Mouse (Mus musculus) bone marrow, adult 2 months (tissue): ENCODE measurements around the gene Slc26a3. TPM values are rescaled to one million over a fixed set of nuclear protein-coding genes. Genes with fewer than 3 reads are reported as not detected.

Experiments used
- H3K27ac ChIP-seq: fragments of 200-500 bp; 2 replicates; pipeline ENCODE4 v1.5.1; 2012; ENCODE audit warnings: low read depth, mild to moderate bottlenecking, control low read depth, inconsistent platforms, low read length; ENCODE audit not compliant: control insufficient read depth, poor library complexity, insufficient read depth
- H3K4me1 ChIP-seq: fragments of 200-500 bp; 2 replicates; pipeline ENCODE4 v1.6.1; 2011; ENCODE audit warnings: low read length; ENCODE audit not compliant: control insufficient read depth, insufficient read depth
- H3K4me3 ChIP-seq: fragments of 200-500 bp; replicated peaks from 2 replicates; pipeline ENCODE3; 2011; ENCODE audit warnings: mild to moderate bottlenecking, low read depth, low read length, control low read depth; ENCODE audit not compliant: control insufficient read depth
- CTCF ChIP-seq: fragments of 200-500 bp; IDR thresholded peaks from 2 replicates; pipeline ENCODE4 v1.5.1; 2011; ENCODE audit warnings: low read length, control low read depth; ENCODE audit not compliant: control insufficient read depth, insufficient read depth
- POLR2A ChIP-seq: fragments of 200-500 bp; IDR thresholded peaks from 2 replicates; pipeline ENCODE4 v1.6.1; 2011; ENCODE audit warnings: low read depth, mild to moderate bottlenecking, control low read depth, low read length, borderline replicate concordance; ENCODE audit not compliant: control insufficient read depth
- WGBS: fragments of 180-500 bp; shearing (Covaris S2); methylation state at CpG from one replicate; pipeline ENCODE4 v1.1.7; 2018; 5-methylcytosine and 5-hydroxymethylcytosine counted together
- polyA plus RNA-seq: library from polyadenylated mRNA; stranded (reverse); fragments of >200 nt; gene quantifications from 2 replicates; pipeline ENCODE4 v1.2.4, GENCODE M21; 2011; ENCODE audit warnings: low replicate concordance; ENCODE audit not compliant: missing spikeins, insufficient read depth, insufficient read length

The Slc26a3 gene
- polyA plus RNA-seq, 1 experiment: 6.1 TPM

- 88% methylated on average over 14 of the region's 14 CpGs for WGBS
- H3K4me3 ChIP-seq: no peak overlapping the region
- no peak overlapping the region for H3K27ac ChIP-seq
- H3K4me1 ChIP-seq: no peaks in the 10 kb centered on the region; the same call in 1 of the 2 replicates
- TF ChIP-seq POLR2A (no peak), CTCF (no peak)
Measured at GRCm38 (mm10) chr12:31512634-31513411, 122.2 kb downstream of the Slc26a3 start.

- 24% methylated on average over 6 of the region's 6 CpGs for WGBS
- Histone ChIP-seq H3K4me3 (no peak overlapping the region), H3K27ac (no peak overlapping the region), H3K4me1 (no peaks in the 10 kb centered on the region; the same call in 1 of the 2 replicates)
- TF ChIP-seq CTCF (no peak), POLR2A (no peak)
Measured at GRCm38 (mm10) chr12:31513724-31514503, 123.2 kb downstream of the Slc26a3 start.

- H3K4me1 ChIP-seq: no peaks in the 10 kb centered on the region; the same call in 1 of the 2 replicates
- H3K4me3 ChIP-seq: no peak overlapping the region
- 59% methylated on average over 6 of the region's 6 CpGs for WGBS
- TF ChIP-seq CTCF (no peak), POLR2A (no peak)
- H3K27ac ChIP-seq: no peak overlapping the region
Measured at GRCm38 (mm10) chr12:31520119-31520518, 129.4 kb downstream of the Slc26a3 start.

GRCm38 (mm10) chr12:31521371-31521770 lies 130.7 kb downstream of the Slc26a3 start:
- TF ChIP-seq CTCF: no peak
- no peak for TF ChIP-seq POLR2A
- Histone ChIP-seq H3K27ac (no peak overlapping the region), H3K4me3 (no peak overlapping the region), H3K4me1 (no peaks in the 10 kb centered on the region; the same call in 1 of the 2 replicates)
- WGBS: 83% methylated on average over 3 of the region's 3 CpGs

Other genes starting within 250 kb of the Slc26a3 start
- gene Gm6993, start 150.1 kb upstream of the Slc26a3 start, polyA plus RNA-seq: not detected in 2 replicates
- 3.6 and 4.8 TPM in 2 replicates for gene Lamb1, start 125.6 kb upstream of the Slc26a3 start, polyA plus RNA-seq
- 28.1 and 46.6 TPM in 2 replicates for gene Dld, start 39.4 kb upstream of the Slc26a3 start, polyA plus RNA-seq
- 6.1 and 7.7 TPM in 2 replicates for gene Cbll1, start 108.7 kb downstream of the Slc26a3 start, polyA plus RNA-seq
- 0.50 TPM in 1 of 2 replicates, not detected in the other for gene Slc26a4, start 169.1 kb downstream of the Slc26a3 start, polyA plus RNA-seq
- 10.4 and 12.6 TPM in 2 replicates for gene Bcap29, start 243.8 kb downstream of the Slc26a3 start, polyA plus RNA-seq